Mouse (Mus musculus): ENCODE measurements at regions not wholly inside any gene's neighbourhood (a gene's known extent, or its start where the extent isn't known, plus 50 kb on each side); places are given as distances from the start of the nearest gene placed in this dataset.

- peak; percentile 25 to 29 for DNase-seq (ENCODE audit: low spot score in 2 of 2)
Observed at GRCm38 (mm10) chr19:15649368-15649767, 297.8 kb downstream of the Psat1 start.

- no peak for DNase-seq (ENCODE audit: low spot score in 2 of 2)
Observed at GRCm38 (mm10) chr19:15647313-15647712, 299.8 kb downstream of the Psat1 start.

- no peak for DNase-seq (ENCODE audit: low spot score in 2 of 2)
Observed at GRCm38 (mm10) chr19:15644786-15645185, 302.4 kb downstream of the Psat1 start.

GRCm38 (mm10) chr19:15617233-15617915 is 329.8 kb downstream of the Psat1 start:
- DNase-seq (ENCODE audit: low spot score in 2 of 2), result peak; percentile 44 to 49

- DNase-seq (ENCODE audit: low spot score in 2 of 2), result no peak
Observed at GRCm38 (mm10) chr19:15614648-15615561, 332.2 kb downstream of the Psat1 start.

GRCm38 (mm10) chr19:15611137-15611758 is 335.9 kb downstream of the Psat1 start:
- DNase-seq (ENCODE audit: low spot score in 2 of 2), result no peak

- no peak for DNase-seq (ENCODE audit: low spot score in 2 of 2)
Observed at GRCm38 (mm10) chr19:15606440-15606839, 340.7 kb downstream of the Psat1 start.

GRCm38 (mm10) chr19:15592821-15593220 is 354.3 kb downstream of the Psat1 start:
- no peak for DNase-seq (ENCODE audit: low spot score in 2 of 2)

- no peak for DNase-seq (ENCODE audit: low spot score in 2 of 2)
Observed at GRCm38 (mm10) chr19:15583782-15584693, 363.1 kb downstream of the Psat1 start.

GRCm38 (mm10) chr19:15583106-15583781 is 363.9 kb downstream of the Psat1 start:
- DNase-seq (ENCODE audit: low spot score in 2 of 2), result no peak

GRCm38 (mm10) chr19:15571204-15571603 is 375.9 kb downstream of the Psat1 start:
- no peak for DNase-seq (ENCODE audit: low spot score in 2 of 2)

GRCm38 (mm10) chr19:15561511-15561910 is 385.6 kb downstream of the Psat1 start:
- DNase-seq (ENCODE audit: low spot score in 2 of 2), result no peak

GRCm38 (mm10) chr19:15553953-15554352 is 393.2 kb downstream of the Psat1 start:
- no peak for DNase-seq (ENCODE audit: low spot score in 2 of 2)

- DNase-seq (ENCODE audit: low spot score in 2 of 2), result no peak
Observed at GRCm38 (mm10) chr19:15517853-15518252, 429.3 kb downstream of the Psat1 start.

- DNase-seq (ENCODE audit: low spot score in 2 of 2), result no peak
Observed at GRCm38 (mm10) chr19:15516566-15517305, 430.4 kb downstream of the Psat1 start.

- DNase-seq (ENCODE audit: low spot score in 2 of 2), result no peak
Observed at GRCm38 (mm10) chr19:15513197-15513596, 433.9 kb downstream of the Psat1 start.

GRCm38 (mm10) chr19:15510395-15510794 is 436.7 kb downstream of the Psat1 start:
- DNase-seq (ENCODE audit: low spot score in 2 of 2), result no peak

GRCm38 (mm10) chr19:15502985-15503354 is 444.2 kb downstream of the Psat1 start:
- no peak for DNase-seq (ENCODE audit: low spot score in 2 of 2)

GRCm38 (mm10) chr19:15502315-15502984 is 444.7 kb downstream of the Psat1 start:
- no peak for DNase-seq (ENCODE audit: low spot score in 2 of 2)

All from adrenal gland, adult 18-20 months (tissue).